Comparison of ENCODE assay signal across 8 mouse cellular contexts in genomic region chrX:136820250-136820649, GRCm38 (mm10). TPM values are rescaled to one million over a fixed set of nuclear protein-coding genes. Genes with fewer than 3 reads are reported as not detected.
DNase-seq lines count a peak whose midpoint lies in the region; ATAC-seq and TF ChIP-seq lines count a peak whose summit lies in the region.

No protein-coding gene starts in this region.

- intact Hi-C loops in left cerebral cortex, postnatal 14 days (cut with DNase I) = loop anchor here (5.0 kb wide), 1 partner anchor 58 kb away; no protein-coding TSS in a partner anchor

- H3K27ac ChIP-seq in heart, embryonic 11.5 days (ENCODE audit: low read depth, low read length) = no peak overlapping the region
- H3K27ac ChIP-seq in cerebellum, adult 2 months (ENCODE audit: insufficient read depth, low read length) = no peak overlapping the region
- H3K27ac ChIP-seq in midbrain, embryonic 14.5 days (replicated peaks; ENCODE audit: low read depth, low read length) = no peak overlapping the region

- ATAC-seq in heart, embryonic 11.5 days (replicated peaks; ENCODE audit: insufficient number of reproducible peaks, low FRiP score, low TSS enrichment) = no peak
- ATAC-seq in frontal cortex, adult (ENCODE audit: low TSS enrichment) = peak; percentile 98
- ATAC-seq in midbrain, embryonic 14.5 days (ENCODE audit: low FRiP score, low TSS enrichment) = peak; percentile 63; the same call in 1 of the 2 replicates

- no peaks in the 10 kb centered on the region for H3K9me3 ChIP-seq in heart, embryonic 11.5 days (replicated peaks; ENCODE audit: control insufficient read depth, low read length)
- no peaks in the 10 kb centered on the region for H3K9me3 ChIP-seq in midbrain, embryonic 14.5 days (ENCODE audit: control insufficient read depth, low read length)

- no peak overlapping the region for H3K9ac ChIP-seq in heart, embryonic 11.5 days (ENCODE audit: low read depth, low read length)
- no peak overlapping the region for H3K9ac ChIP-seq in midbrain, embryonic 14.5 days (replicated peaks; ENCODE audit: low read length)

- no peaks in the 10 kb centered on the region for H3K36me3 ChIP-seq in heart, embryonic 11.5 days (ENCODE audit: control insufficient read depth, insufficient read depth, low read length)
- no peaks in the 10 kb centered on the region for H3K36me3 ChIP-seq in midbrain, embryonic 14.5 days (ENCODE audit: control insufficient read depth, insufficient read depth, low read length)

- TF ChIP-seq CTCF in cerebellum, adult 2 months (IDR thresholded peaks at IDR 0.05; ENCODE audit: borderline replicate concordance, insufficient read depth, low read depth, low read length) = peak; percentile 76

- DNase-seq in heart, adult 18-20 months = peak; percentile 54 to 75
- DNase-seq in cerebellum, adult 2 months = peak; percentile 57 to 72
- DNase-seq in hindlimb bud, embryonic 11.5 days (ENCODE audit: extremely low spot score, low read depth, low spot score) = peak; percentile 8
- peak; percentile 84 to 86 for DNase-seq in left cerebral cortex, postnatal 14 days (ENCODE audit: low spot score in 2 of 2)
- peak; percentile 87 for DNase-seq in midbrain, embryonic 14.5 days
- peak; percentile 4 for DNase-seq in spleen, adult 12 weeks (ENCODE audit: low spot score)

- no peaks in the 10 kb centered on the region for H3K4me1 ChIP-seq in heart, embryonic 11.5 days (ENCODE audit: control insufficient read depth, insufficient read depth, low read length)
- no peaks in the 10 kb centered on the region for H3K4me1 ChIP-seq in cerebellum, adult 2 months (ENCODE audit: control insufficient read depth, insufficient read depth, low read length)
- H3K4me1 ChIP-seq in midbrain, embryonic 14.5 days (ENCODE audit: control insufficient read depth, insufficient read depth, low read length) = no peaks in the 10 kb centered on the region

- no peak overlapping the region for H3K4me2 ChIP-seq in heart, embryonic 11.5 days
- H3K4me2 ChIP-seq in midbrain, embryonic 14.5 days (ENCODE audit: low read length) = no peak overlapping the region

- no peaks in the 10 kb centered on the region; the same call in 1 of the 2 replicates for H3K27me3 ChIP-seq in heart, embryonic 11.5 days (ENCODE audit: control insufficient read depth, insufficient read depth, low read length)
- H3K27me3 ChIP-seq in cerebellum, adult 2 months (ENCODE audit: control insufficient read depth, insufficient read depth, low read length) = no peaks in the 10 kb centered on the region
- H3K27me3 ChIP-seq in midbrain, embryonic 14.5 days (ENCODE audit: control insufficient read depth, insufficient read depth, low read length) = no peaks in the 10 kb centered on the region

- 20% methylated on average over 1 of the region's 1 CpGs for WGBS in heart, embryonic 11.5 days (ENCODE audit: insufficient replicate concordance)
- 0% methylated on average over 1 of the region's 1 CpGs for WGBS in cerebellum, adult 2 months
- 16% methylated on average over 1 of the region's 1 CpGs for WGBS in midbrain, embryonic 14.5 days

- no peak for TF ChIP-seq POLR2A in cerebellum, adult 2 months (IDR thresholded peaks at IDR 0.05; ENCODE audit: borderline replicate concordance, insufficient read depth, low read length)

- H3K4me3 ChIP-seq in heart, embryonic 11.5 days (ENCODE audit: low read depth, low read length) = no peak overlapping the region
- H3K4me3 ChIP-seq in cerebellum, adult 2 months (replicated peaks; ENCODE audit: insufficient read depth, low read depth, low read length) = no peak overlapping the region
- H3K4me3 ChIP-seq in midbrain, embryonic 14.5 days (replicated peaks; ENCODE audit: low read depth, low read length) = no peak overlapping the region

RNA-seq across cellular contexts. Expression of gene Plp1, which starts 2.2 kb away (rescaled TPM):
- total RNA-seq in heart, adult 18-20 months (2021) = 1 to 10 TPM; 2.5 to 3.3 TPM
- 8.1 and 8.5 TPM in 2 replicates for polyA plus RNA-seq in heart, embryonic 11.5 days (2014; fragmentation: Nextera tagmentation; extraction: Ambion mirVana)
- 1,881 and 2,386 TPM in 2 replicates for polyA plus RNA-seq in cerebellum, adult 2 months (2012; rRNA removed)
- 100 to 1,000 TPM; 421 to 726 TPM for total RNA-seq in left cerebral cortex, postnatal 14 days (2021)
- 7.1 and 8.1 TPM in 2 replicates for polyA plus RNA-seq in midbrain, embryonic 14.5 days (2014; fragmentation: Nextera tagmentation; extraction: Ambion mirVana)

RNA-seq across cellular contexts. Expression of gene Glra4, which starts 40.3 kb away (rescaled TPM):
- not detected for total RNA-seq in heart, adult 18-20 months (2021)
- polyA plus RNA-seq in heart, embryonic 11.5 days (2014; fragmentation: Nextera tagmentation; extraction: Ambion mirVana) = 0.10 TPM in 1 of 2 replicates, not detected in the other
- polyA plus RNA-seq in cerebellum, adult 2 months (2012; rRNA removed) = 0.57 and 1.1 TPM in 2 replicates
- under 1 TPM in 1 of 2 experiments, not detected in 1; 0.27 TPM for total RNA-seq in left cerebral cortex, postnatal 14 days (2021)
- 0.15 TPM in 1 of 2 replicates, not detected in the other for polyA plus RNA-seq in midbrain, embryonic 14.5 days (2014; fragmentation: Nextera tagmentation; extraction: Ambion mirVana)

RNA-seq across cellular contexts. Expression of gene Rab9b, which starts 48.3 kb away (rescaled TPM):
- total RNA-seq in heart, adult 18-20 months (2021) = under 1 TPM; 0.10 to 0.25 TPM
- 0.14 and 0.32 TPM in 2 replicates for polyA plus RNA-seq in heart, embryonic 11.5 days (2014; fragmentation: Nextera tagmentation; extraction: Ambion mirVana)
- 12.2 and 12.9 TPM in 2 replicates for polyA plus RNA-seq in cerebellum, adult 2 months (2012; rRNA removed)
- 10 to 100 TPM; 14.9 to 19.7 TPM for total RNA-seq in left cerebral cortex, postnatal 14 days (2021)
- 18.1 and 22.9 TPM in 2 replicates for polyA plus RNA-seq in midbrain, embryonic 14.5 days (2014; fragmentation: Nextera tagmentation; extraction: Ambion mirVana)

Comparison
In these comparisons a context has a peak if more than half of its experiments do, and no peak if none do; other contexts are left out.
1. DNase-seq: peak in every context shown above with its lines; median percentile 87 in midbrain, embryonic 14.5 days; 85 in left cerebral cortex, postnatal 14 days; 64 in heart, adult 18-20 months; 64 in cerebellum, adult 2 months; 8 in hindlimb bud, embryonic 11.5 days; 4 in spleen, adult 12 weeks.
2. RNA of gene Plp1, which starts 2.2 kb away (polyA plus RNA-seq): 1,881 to 2,386 TPM in cerebellum, adult 2 months; 8.1 to 8.5 TPM in heart, embryonic 11.5 days and 7.1 to 8.1 TPM in midbrain, embryonic 14.5 days; every median in the first group is over 100 times any median in the second.